Mouse (Mus musculus) small intestine, adult 2 months (tissue): Measurements from ENCODE around the gene Hist1h2ad. TPM values are rescaled to one million over a fixed set of nuclear protein-coding genes. Genes with fewer than 3 reads are reported as not detected.
"Not testable (repeated sequence)": the region's sequence is repeated elsewhere in the genome, so short reads cannot be mapped to it uniquely, and the experiment has no call there.

Source experiments
- H3K27ac ChIP-seq: fragments of 200-500 bp; 2 replicates; pipeline ENCODE4 v1.5.1; 2012; ENCODE audit warnings: low read depth, low read length, control low read depth, inconsistent platforms; ENCODE audit not compliant: insufficient read depth
- H3K27me3 ChIP-seq: fragments of 200-500 bp; 2 replicates; pipeline ENCODE4 v1.6.1; 2012; ENCODE audit warnings: mild to moderate bottlenecking, moderate library complexity, low read length, inconsistent platforms; ENCODE audit not compliant: control insufficient read depth, insufficient read depth
- H3K36me3 ChIP-seq: fragments of 200-500 bp; 2 replicates; pipeline ENCODE4 v1.6.1; 2012; ENCODE audit warnings: mild to moderate bottlenecking, low read length, control low read depth, inconsistent platforms; ENCODE audit not compliant: control insufficient read depth, insufficient read depth
- H3K4me1 ChIP-seq: fragments of 200-500 bp; 2 replicates; pipeline ENCODE4 v1.6.1; 2012; ENCODE audit warnings: low read length, inconsistent platforms, mixed read lengths; ENCODE audit not compliant: control insufficient read depth, insufficient read depth, insufficient read length
- H3K4me3 ChIP-seq: fragments of 200-500 bp; 2 replicates; pipeline ENCODE4 v1.5.1; 2012; ENCODE audit warnings: low read depth, mild to moderate bottlenecking, control low read depth, inconsistent platforms, low read length, moderate library complexity
- CTCF ChIP-seq: fragments of 200-500 bp; IDR thresholded peaks from 2 replicates; pipeline ENCODE4 v1.5.1; 2012; ENCODE audit warnings: low read depth, mild to moderate bottlenecking, control low read depth, inconsistent platforms, low read length, moderate library complexity, mixed read lengths; ENCODE audit not compliant: insufficient replicate concordance, insufficient read length; ENCODE audit errors: extremely low read depth
- POLR2A ChIP-seq: fragments of 200-500 bp; IDR thresholded peaks from 2 replicates; pipeline ENCODE4 v1.6.1; 2012; ENCODE audit warnings: low read depth, mild to moderate bottlenecking, control low read depth, inconsistent platforms, low read length, moderate library complexity
- WGBS: fragments of 180-500 bp; shearing (Covaris S2); methylation state at CpG from one replicate; pipeline ENCODE4 v1.1.7; 2018; 5-methylcytosine and 5-hydroxymethylcytosine counted together
- polyA plus RNA-seq: library from polyadenylated mRNA; depleted of rRNA; stranded (reverse); fragments of >200 nt; gene quantifications from 2 replicates; pipeline ENCODE4 v1.2.3, GENCODE M21; 2012

Gene Hist1h2ad
- polyA plus RNA-seq, 1 experiment, result 21.3 TPM

DNA sequence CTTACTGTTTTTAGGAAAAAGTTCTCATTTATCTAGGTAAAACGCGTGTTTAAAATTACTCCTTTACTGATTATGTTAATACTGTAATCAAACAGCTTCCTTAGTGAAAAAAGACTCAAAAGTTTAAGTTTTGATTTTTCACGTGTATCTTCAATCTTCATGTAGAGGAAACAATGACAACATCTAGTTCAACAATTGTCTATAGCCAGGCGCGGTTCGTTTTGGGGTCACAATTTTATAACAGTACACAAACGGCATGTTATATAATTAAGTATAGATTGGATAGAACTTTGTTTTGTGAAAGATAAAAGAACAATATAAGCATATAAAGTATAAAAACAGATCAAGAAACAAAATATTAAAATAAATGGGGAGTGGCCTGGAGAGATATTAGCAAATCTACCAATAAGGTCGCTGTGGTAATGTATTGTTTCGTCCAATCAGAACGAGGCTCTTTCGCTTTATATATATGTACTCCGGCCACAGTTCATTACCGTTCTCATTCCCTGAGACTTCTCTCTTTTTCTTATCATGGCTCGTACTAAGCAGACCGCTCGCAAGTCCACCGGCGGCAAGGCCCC, 1.2 kb downstream of the Hist1h2ad start, which contains the start of gene Hist1h3d:
Gene Hist1h3d (plus strand): TSS at position 493 of the 581 bp plus-strand sequence.
- Histone ChIP-seq H3K27me3 (no peaks in the 10 kb centered on the region), H3K4me1 (no peaks in the 10 kb centered on the region), H3K4me3 (peak within 1 kb of the TSS; percentile 73), H3K36me3 (no peaks in the 10 kb centered on the region), H3K27ac (peak within 1 kb of the TSS; percentile 79)
- TF ChIP-seq CTCF (no peak), POLR2A (no peak)
- 1% methylated on average over 18 of the region's 18 CpGs for WGBS

GRCm38 (mm10) chr13:23575864-23576313, 1.7 kb downstream of the Hist1h2ad start:
- not testable (repeated sequence) for H3K4me1 ChIP-seq, H3K36me3 ChIP-seq, H3K27me3 ChIP-seq
- Histone ChIP-seq H3K27ac (peak overlapping the region; percentile 52), H3K4me3 (peak overlapping the region; percentile 73)
- WGBS, result 1% methylated on average over 19 of the region's 40 CpGs
- 0 out of 2 replicates have a peak, but pooled peaks have one; percentile 14 for TF ChIP-seq POLR2A

DNA sequence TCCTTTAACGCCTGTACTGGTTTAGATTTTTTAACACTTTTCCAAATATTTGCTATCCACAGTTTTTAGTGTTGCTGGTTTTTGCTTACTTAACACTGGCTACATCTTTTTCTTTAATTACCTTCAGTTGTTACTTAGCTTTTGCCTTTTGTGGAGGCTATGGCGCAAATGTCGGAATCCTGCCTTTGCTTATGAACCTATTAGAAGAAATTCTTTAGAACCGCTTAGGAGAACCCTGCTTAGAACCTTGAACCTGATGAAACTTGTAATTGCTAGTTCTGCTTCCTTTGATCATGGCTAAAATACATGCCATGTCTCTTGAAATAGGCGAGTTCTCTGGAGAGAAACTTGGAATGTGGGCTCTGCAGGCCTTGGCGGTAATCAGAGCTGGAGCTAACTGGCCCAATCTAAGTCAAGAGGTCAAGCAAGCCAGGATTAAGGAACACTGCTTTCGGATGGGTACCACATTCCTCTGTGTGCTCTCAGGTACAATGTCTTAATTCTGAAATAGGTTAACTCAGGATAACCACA, 2.2 kb downstream of the Hist1h2ad start:
- 33% methylated on average over 7 of the region's 7 CpGs for WGBS
- H3K27me3 ChIP-seq, result no peaks in the 10 kb centered on the region
- TF ChIP-seq CTCF, result no peak
- no peak overlapping the region for H3K27ac ChIP-seq
- H3K36me3 ChIP-seq, result no peaks in the 10 kb centered on the region
- H3K4me1 ChIP-seq, result no peaks in the 10 kb centered on the region
- peak overlapping the region; percentile 73 for H3K4me3 ChIP-seq

DNA sequence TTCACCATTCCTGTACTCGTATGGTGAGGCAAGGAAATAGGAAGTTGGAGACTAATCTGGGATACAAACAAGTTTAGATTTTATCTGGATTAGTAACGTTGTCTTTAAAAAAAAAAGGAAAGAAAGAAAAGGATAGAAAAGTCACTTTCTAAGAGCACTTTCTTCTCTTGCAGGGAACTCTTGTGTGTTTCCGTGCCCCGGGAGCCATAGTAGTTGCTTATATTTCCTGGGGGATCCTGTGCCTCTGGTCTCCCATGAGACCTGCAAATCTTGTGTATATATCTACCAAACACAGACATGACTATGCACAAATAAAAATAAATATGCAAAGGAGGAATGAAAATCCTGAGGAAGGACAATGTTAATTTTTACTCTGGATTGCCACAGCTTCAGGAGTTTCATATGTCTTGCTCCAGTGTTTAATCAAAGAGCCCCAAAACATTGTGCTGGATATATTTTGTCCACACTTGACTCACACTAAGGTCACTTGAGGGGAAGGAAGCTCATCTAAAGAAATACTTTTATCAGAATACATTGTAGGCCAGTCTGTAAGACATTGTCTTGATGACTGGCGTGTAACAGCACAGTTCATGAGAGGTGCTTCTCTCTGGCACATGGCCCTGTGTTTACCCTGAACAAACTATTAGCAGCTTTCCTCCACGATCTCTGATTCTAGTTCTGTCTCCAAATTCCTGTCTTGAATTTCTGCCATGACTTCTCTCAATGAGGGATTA, 2.9 kb downstream of the Hist1h2ad start:
- Histone ChIP-seq H3K36me3 (no peaks in the 10 kb centered on the region), H3K27me3 (no peaks in the 10 kb centered on the region), H3K4me3 (no peak overlapping the region), H3K4me1 (no peaks in the 10 kb centered on the region), H3K27ac (no peak overlapping the region)
- WGBS, result 49% methylated on average over 6 of the region's 6 CpGs
- TF ChIP-seq CTCF, result no peak
- TF ChIP-seq POLR2A, result no peak

GRCm38 (mm10) chr13:23577835-23578234, 3.7 kb downstream of the Hist1h2ad start:
- Histone ChIP-seq H3K4me1 (no peaks in the 10 kb centered on the region), H3K4me3 (no peak overlapping the region), H3K36me3 (no peaks in the 10 kb centered on the region), H3K27ac (no peak overlapping the region), H3K27me3 (no peaks in the 10 kb centered on the region)
- 96% methylated on average over 1 of the region's 1 CpGs for WGBS
- TF ChIP-seq CTCF (no peak), POLR2A (no peak)

DNA sequence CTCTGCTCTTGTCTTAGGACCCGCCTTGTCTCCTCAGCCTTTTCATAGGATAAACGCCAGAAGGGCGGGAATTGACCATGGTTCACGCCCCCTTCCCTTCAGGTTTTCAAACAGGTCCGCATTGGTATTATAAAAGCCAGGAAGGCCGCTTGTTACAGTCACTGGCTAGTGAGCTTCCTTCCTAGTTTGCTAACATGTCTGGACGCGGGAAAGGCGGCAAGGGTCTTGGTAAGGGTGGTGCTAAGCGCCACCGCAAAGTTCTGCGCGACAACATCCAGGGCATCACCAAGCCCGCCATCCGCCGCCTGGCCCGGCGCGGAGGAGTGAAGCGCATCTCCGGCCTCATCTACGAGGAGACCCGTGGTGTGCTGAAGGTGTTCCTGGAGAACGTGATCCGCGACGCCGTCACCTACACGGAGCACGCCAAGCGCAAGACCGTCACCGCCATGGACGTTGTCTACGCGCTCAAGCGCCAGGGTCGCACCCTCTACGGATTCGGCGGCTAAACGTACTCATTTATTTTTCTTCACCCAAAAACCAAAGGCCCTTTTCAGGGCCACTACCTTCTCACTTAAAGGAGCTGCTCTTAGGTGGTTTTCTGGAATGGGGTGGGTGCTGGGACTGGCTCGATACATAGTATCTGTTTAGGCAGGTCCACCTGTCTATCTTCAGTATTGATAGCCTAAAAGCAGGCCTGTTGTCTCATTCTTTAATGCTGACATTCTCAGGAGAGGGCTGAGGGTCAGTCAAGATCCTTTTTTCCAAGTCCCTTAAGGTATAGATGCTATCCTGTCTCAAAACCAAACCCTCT, 7.4 kb downstream of the Hist1h2ad start, which contains the start of gene Hist1h4d:
Gene Hist1h4d (plus strand): TSS at position 191 of the 811 bp plus-strand sequence.
- H3K36me3 ChIP-seq, result no peaks in the 10 kb centered on the region
- H3K4me1 ChIP-seq, result peaks cover 2% of the 10 kb centered on the region; the same call in 1 of the 2 replicates
- H3K27ac ChIP-seq, result peak within 1 kb of the TSS; percentile 22
- no peak for TF ChIP-seq CTCF
- TF ChIP-seq POLR2A, result peak; percentile 98
- H3K4me3 ChIP-seq, result peak within 1 kb of the TSS; percentile 64
- WGBS, result under 1% methylated on average over 43 of the region's 43 CpGs
- no peaks in the 10 kb centered on the region for H3K27me3 ChIP-seq
